Mouse (Mus musculus) forebrain, embryonic 15.5 days (tissue): ENCODE results near the gene Cygb. TPM values are rescaled to one million over a fixed set of nuclear protein-coding genes. Genes with fewer than 3 reads are reported as not detected.

Source experiments
- ATAC-seq: fragments of 200-750 bp; cut with Nextera tagmentation; replicated peaks from 2 replicates; pipeline ENCODE4 v1.8.0; 2017; ENCODE audit warnings: mild to moderate bottlenecking, moderate TSS enrichment, moderate library complexity
- H3K27ac ChIP-seq: fragments of 300-500 bp; sonication (generic); replicated peaks from 2 replicates; pipeline ENCODE4 v1.5.1; 2015; ENCODE audit warnings: mild to moderate bottlenecking, inconsistent platforms
- H3K27me3 ChIP-seq: fragments of 300-500 bp; sonication (generic); 2 replicates; pipeline ENCODE4 v1.6.1; 2015; ENCODE audit warnings: inconsistent platforms
- H3K36me3 ChIP-seq: fragments of 300-500 bp; sonication (generic); 2 replicates; pipeline ENCODE4 v1.6.1; 2015; ENCODE audit warnings: mild to moderate bottlenecking, inconsistent platforms
- H3K4me1 ChIP-seq: fragments of 300-500 bp; sonication (generic); 2 replicates; pipeline ENCODE4 v1.6.1; 2015; ENCODE audit warnings: inconsistent platforms
- H3K4me2 ChIP-seq: fragments of 300-500 bp; sonication (generic); replicated peaks from 2 replicates; pipeline ENCODE4 v1.6.1; 2015; ENCODE audit warnings: mild to moderate bottlenecking, inconsistent platforms
- H3K4me3 ChIP-seq: fragments of 300-500 bp; sonication (generic); 2 replicates; pipeline ENCODE4 v1.5.1; 2015; ENCODE audit warnings: mild to moderate bottlenecking, inconsistent platforms
- H3K9ac ChIP-seq: fragments of 300-500 bp; sonication (generic); replicated peaks from 2 replicates; pipeline ENCODE4 v1.6.1; 2015; ENCODE audit warnings: mild to moderate bottlenecking, inconsistent platforms
- H3K9me3 ChIP-seq: fragments of 300-500 bp; sonication (generic); 2 replicates; pipeline ENCODE4 v1.6.1; 2016; ENCODE audit warnings: inconsistent platforms
- WGBS: fragments of 180-500 bp; shearing (Covaris S2); methylation state at CpG from one replicate; pipeline ENCODE4 v1.1.7; 2015; ENCODE audit warnings: mixed read lengths; 5-methylcytosine and 5-hydroxymethylcytosine counted together
- polyA plus RNA-seq: library from polyadenylated mRNA; unstranded; fragments of >200 nt; fragmentation: Nextera tagmentation; extraction: Ambion mirVana; gene quantifications from 2 replicates; pipeline ENCODE4 v1.2.1, GENCODE M21; 2015

The Cygb gene
- polyA plus RNA-seq, 1 experiment from 2014 or later = 16.4 TPM

DNA sequence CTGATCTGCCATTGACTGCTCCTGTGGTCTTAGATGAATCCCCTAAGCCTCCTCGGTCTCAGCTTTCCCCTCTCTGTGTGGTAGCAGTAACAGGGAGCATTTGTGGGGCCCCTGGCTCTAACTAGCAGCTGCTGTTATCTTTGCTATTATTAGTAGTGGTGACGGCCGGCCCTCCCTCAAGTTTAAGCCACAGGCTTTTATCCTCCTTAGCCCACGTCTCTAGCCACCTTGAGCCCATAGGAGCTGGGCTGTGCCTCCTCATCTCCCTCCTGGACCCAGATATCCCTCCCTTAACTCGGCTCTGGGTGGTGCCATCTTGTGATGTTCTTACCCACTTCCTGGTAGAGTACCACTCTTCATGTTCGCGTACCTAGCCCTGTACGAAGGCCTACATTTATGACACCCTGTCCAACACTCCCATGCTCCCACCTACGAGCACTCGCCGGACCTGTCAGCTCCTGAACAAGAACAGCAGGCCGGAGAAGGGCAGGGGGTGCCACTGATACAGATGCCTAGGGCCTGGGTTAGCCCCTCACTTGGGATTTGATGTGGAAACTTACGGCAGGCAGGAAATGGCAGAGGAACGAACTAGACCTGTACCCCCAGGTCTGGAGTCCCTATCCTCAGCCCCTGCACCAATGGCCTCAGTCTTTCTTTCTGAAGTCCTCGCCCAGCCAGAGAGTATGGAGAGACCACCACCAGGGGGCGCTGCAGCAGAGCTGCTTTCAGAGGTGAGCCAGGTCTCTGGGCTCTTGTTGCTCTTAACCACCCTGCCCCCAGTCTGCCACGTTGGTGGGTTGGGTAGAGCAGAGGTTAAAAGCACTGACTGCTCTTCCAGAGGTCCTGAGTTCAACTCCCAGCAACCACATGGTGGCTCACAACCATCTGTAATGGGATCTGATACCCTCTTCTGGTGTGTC, 28.8 kb downstream of the Cygb start:
- no peak for ATAC-seq
- WGBS = 76% methylated on average over 17 of the region's 17 CpGs
- Histone ChIP-seq H3K9me3 (no peaks in the 10 kb centered on the region), H3K27me3 (peaks cover 16% of the 10 kb centered on the region), H3K4me1 (peaks cover 30% of the 10 kb centered on the region), H3K4me3 (no peak overlapping the region), H3K27ac (no peak overlapping the region), H3K36me3 (no peaks in the 10 kb centered on the region), H3K9ac (no peak overlapping the region), H3K4me2 (no peak overlapping the region)

DNA sequence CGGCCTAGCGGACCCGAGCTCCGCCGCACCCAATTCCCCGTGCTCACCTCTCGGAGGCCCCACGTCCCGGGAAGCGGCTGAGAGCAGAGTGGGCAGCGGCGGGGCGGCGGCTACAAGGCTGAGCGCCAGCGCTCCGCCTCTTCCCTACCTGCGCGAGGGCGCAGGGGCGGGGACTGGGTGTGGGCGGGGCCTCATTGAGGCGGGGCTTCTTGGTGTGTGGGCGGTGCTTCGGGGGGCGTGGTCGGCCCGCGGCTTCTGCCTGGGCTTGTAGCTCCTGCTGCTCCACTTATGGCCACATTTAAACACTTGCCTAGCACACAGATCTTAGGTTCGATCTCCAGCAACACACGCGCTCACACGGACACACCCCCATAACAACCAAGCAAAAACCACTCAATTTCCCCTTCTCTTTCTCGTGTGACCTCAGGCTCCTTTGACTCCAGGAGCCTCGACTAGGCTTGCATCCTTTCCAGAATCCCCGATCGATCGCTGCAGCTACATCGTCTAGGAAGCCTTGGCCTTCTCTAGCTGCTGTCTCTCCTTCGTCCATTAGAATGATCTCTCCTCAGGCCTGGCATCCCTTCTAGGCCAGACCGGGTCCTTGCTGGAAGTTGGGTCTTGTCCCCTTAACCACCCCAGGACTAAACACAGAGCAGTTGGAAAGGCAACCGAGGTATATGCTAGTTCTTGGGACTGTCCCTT, 29.8 kb downstream of the Cygb start:
- Histone ChIP-seq H3K4me3 (peak overlapping the region; percentile 44), H3K9me3 (no peaks in the 10 kb centered on the region), H3K4me2 (peak overlapping the region; percentile 66), H3K27me3 (peaks cover 16% of the 10 kb centered on the region), H3K9ac (peak overlapping the region; percentile 33), H3K27ac (no peak overlapping the region), H3K36me3 (no peaks in the 10 kb centered on the region), H3K4me1 (peaks cover 33% of the 10 kb centered on the region)
- WGBS = 15% methylated on average over 35 of the region's 42 CpGs
- 0 out of 2 replicates have a peak, but pooled peaks have one; percentile 20 for ATAC-seq

DNA sequence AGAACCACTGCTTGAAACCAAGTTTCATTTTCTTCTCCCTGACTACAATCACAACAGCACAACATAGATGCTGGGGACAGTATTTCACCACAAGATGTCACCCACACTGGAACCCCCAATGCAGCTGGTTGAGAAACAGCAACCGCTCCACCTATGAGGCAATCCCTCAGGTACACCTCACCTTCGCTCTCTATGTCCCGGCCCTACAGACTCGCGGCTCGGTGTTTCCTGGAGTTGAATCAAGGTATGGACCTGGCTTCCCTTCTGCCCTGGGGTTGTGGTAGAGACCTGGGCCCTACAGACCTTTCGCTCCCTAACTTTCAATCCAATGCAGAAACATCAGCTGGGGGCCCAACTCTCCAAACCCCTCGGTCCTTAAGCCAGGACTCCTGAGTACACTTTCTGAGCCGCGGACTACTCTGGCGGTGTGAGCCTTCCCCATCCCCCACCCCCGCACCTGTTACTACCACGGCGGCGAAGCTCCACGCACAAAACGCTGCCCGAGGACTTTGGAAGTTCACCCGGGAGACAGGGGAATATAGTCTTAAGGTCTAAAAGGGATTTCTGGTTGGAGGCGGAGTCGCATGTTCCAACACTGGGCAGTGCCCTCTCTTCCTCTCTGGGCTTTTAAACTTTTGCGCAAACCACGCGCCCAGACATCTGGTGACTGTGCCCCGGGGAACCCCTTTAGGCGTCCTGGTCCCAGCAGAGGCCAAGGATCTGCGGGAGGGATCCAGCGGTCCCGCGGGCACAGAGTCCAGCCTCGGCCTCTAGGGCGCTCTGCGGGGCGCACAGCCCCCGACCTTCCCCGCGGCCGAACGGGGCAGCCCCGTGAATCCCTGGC, 30.6 kb downstream of the Cygb start:
- WGBS = 6% methylated on average over 40 of the region's 40 CpGs
- H3K9ac ChIP-seq = peak overlapping the region; percentile 33
- H3K4me3 ChIP-seq = peak overlapping the region; percentile 44
- no peak overlapping the region for H3K27ac ChIP-seq
- ATAC-seq = no peak
- H3K4me1 ChIP-seq = peaks cover 28% of the 10 kb centered on the region
- H3K9me3 ChIP-seq = no peaks in the 10 kb centered on the region
- peaks cover 16% of the 10 kb centered on the region for H3K27me3 ChIP-seq
- no peaks in the 10 kb centered on the region for H3K36me3 ChIP-seq
- H3K4me2 ChIP-seq = peak overlapping the region; percentile 66

DNA sequence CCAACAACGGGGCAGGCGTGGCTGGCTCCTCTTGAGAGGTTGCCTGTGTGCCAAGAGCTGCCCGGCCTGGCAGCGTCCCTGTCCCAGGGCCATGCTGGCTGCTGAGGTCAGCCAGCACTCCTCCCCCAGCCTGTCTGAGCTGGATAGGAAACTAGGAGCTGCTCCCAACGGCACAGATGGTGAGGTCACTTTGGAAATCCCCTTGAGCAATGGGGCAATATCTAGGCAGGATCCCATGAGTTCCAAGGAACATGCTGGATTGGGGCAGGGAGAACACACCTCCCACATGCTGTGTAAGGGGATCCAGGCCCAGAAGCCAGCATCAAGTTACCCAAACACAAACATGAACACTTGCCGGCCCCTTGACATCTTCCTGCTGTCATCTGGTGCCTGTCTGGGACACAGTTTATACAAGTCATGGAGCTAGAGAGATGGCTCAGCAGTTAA, 32.8 kb downstream of the Cygb start:
- Histone ChIP-seq H3K4me3 (no peak overlapping the region), H3K4me1 (peaks cover 29% of the 10 kb centered on the region), H3K9me3 (no peaks in the 10 kb centered on the region), H3K4me2 (no peak overlapping the region), H3K9ac (no peak overlapping the region), H3K27me3 (peaks cover 16% of the 10 kb centered on the region), H3K36me3 (no peaks in the 10 kb centered on the region), H3K27ac (0 out of 2 replicates have a peak overlapping the region, but pooled peaks have one; percentile 23)
- peak; percentile 29; the same call in 1 of the 2 replicates for ATAC-seq
- 49% methylated on average over 6 of the region's 6 CpGs for WGBS

DNA sequence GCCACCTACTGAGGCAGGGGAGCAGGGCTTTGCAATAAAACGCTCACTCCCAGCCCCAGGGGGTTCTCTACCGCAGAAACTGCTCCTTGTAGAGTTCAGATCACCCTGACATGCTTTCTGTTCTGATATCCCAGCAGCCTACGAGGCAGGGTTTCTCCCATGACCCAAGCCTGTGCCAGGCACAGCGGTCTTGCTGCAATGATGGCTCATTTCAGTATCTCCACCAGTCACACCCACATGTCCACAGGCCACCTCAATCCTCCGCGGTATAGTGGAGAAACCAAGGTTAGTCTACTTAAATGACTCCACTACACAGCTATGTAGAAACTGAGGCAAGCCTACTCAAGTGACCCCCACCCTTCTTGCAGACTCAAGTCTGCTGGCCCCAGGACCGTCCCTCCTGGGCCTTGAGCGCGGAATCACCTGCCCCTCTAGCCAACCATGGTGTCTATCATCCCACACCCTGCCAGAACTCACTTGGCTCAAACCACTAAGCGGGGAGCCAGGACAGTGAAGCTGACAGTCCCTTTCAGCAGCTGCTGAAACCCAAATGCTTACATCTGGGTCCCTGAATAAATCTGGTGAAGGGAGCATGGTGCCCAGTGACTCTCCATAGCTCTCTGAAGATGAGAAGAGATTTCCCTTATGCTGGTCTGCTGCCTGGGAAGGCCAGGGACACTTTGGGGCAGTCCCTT, 33.4 kb downstream of the Cygb start:
- ATAC-seq = no peak
- Histone ChIP-seq H3K4me3 (no peak overlapping the region), H3K27ac (no peak overlapping the region), H3K27me3 (peaks cover 16% of the 10 kb centered on the region), H3K4me2 (no peak overlapping the region), H3K9me3 (no peaks in the 10 kb centered on the region), H3K9ac (no peak overlapping the region), H3K4me1 (peaks cover 31% of the 10 kb centered on the region), H3K36me3 (no peaks in the 10 kb centered on the region)
- WGBS = 76% methylated on average over 10 of the region's 10 CpGs

DNA sequence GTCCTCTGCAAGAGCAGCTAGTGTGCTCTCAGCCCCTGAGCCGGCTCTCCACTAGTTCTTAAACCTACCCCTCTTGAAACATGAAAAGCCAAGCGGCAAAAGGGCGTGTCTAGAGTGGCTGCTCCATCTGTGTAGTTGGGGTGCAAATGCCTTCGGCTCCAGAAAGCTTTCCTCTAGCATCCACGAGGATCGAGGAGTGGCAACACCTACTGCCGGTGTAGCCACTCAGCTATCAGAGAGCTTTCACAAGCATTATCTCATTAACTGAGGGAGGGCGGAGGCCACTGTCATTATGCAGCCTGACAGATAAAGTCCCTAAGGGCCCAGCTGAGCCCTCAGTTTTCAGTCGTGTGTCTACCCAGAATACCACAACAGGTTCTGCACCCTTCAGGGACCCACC, 34.0 kb downstream of the Cygb start:
- no peak for ATAC-seq
- Histone ChIP-seq H3K36me3 (no peaks in the 10 kb centered on the region), H3K4me1 (peaks cover 33% of the 10 kb centered on the region), H3K4me3 (no peak overlapping the region), H3K27me3 (peaks cover 16% of the 10 kb centered on the region), H3K27ac (no peak overlapping the region), H3K4me2 (no peak overlapping the region), H3K9ac (no peak overlapping the region), H3K9me3 (no peaks in the 10 kb centered on the region)
- 40% methylated on average over 9 of the region's 9 CpGs for WGBS

DNA sequence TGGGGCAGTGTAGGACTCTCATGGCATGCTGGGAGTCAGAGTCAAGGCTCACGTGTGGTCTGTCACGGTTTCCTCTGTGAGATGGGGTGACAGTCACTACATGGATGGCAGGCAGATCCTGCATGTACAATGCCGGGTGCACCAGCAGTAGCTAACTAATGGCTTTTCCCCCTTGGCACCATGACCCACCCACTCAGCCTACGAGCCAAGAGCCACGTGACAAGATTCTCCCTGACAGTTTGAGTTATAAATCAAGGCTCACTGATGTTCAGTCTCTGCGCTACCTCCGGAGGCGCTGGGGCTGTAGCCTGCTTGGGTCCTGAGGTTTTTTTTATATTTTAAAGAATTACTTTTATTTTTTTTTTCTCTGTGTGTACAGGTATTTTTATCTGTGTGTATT, 34.6 kb downstream of the Cygb start:
- 81% methylated on average over 8 of the region's 8 CpGs for WGBS
- peaks cover 31% of the 10 kb centered on the region for H3K4me1 ChIP-seq

DNA sequence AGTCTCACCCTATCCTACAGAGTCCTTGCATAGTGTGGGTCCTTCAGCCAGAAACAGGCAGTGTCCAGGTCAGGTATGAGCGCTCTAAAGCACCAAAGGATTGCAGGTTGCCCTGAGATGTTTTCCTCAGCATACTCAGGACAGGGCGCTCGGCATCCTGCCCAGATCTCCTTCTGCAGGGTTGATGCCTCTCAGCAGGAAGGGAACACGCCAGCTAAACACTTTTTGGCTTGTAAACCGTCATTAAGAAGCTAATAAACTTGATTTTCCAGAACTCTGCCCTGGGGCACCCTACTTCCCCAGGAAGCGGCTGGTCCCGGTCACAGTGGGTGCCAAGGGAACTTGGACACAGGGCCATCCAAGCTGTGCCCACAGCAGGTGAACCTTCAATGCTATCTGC, 35.0 kb downstream of the Cygb start:
- H3K9me3 ChIP-seq = no peaks in the 10 kb centered on the region
- peaks cover 8% of the 10 kb centered on the region for H3K27me3 ChIP-seq
- H3K9ac ChIP-seq = no peak overlapping the region
- no peak overlapping the region for H3K27ac ChIP-seq
- H3K4me1 ChIP-seq = peaks cover 27% of the 10 kb centered on the region
- no peak overlapping the region for H3K4me3 ChIP-seq
- no peak overlapping the region for H3K4me2 ChIP-seq
- 89% methylated on average over 7 of the region's 7 CpGs for WGBS
- no peak for ATAC-seq
- no peaks in the 10 kb centered on the region for H3K36me3 ChIP-seq

More for the DNA sequence above, 34.6 kb downstream of the Cygb start:
- H3K36me3 ChIP-seq = no peaks in the 10 kb centered on the region
- no peak overlapping the region for H3K4me2 ChIP-seq
- ATAC-seq = no peak
- H3K9ac ChIP-seq = no peak overlapping the region
- no peak overlapping the region for H3K4me3 ChIP-seq
- H3K27me3 ChIP-seq = peaks cover 11% of the 10 kb centered on the region
- H3K9me3 ChIP-seq = no peaks in the 10 kb centered on the region
- no peak overlapping the region for H3K27ac ChIP-seq

DNA sequence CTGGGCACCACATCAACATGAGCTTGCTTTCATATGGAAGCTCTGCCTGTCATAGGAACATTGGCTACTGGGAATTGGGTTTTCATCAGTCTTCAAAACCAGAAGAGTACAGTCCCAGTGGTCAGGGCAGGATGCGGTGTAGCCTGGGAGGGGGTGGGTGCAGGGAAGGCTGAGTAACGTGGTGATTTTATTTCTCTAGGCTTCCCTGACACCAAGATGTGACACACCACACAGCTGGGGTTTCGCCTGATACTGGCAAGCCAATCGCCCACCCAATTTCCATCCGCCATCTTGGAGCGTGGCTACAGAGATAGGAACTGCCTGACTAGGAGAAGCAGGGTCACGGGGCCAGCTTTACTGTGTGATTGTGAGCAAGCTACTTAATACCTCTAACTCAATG, 35.4 kb downstream of the Cygb start:
- Histone ChIP-seq H3K27ac (no peak overlapping the region), H3K36me3 (no peaks in the 10 kb centered on the region), H3K4me3 (no peak overlapping the region), H3K9ac (no peak overlapping the region), H3K27me3 (peaks cover 3% of the 10 kb centered on the region; the same call in 1 of the 2 replicates), H3K4me2 (no peak overlapping the region), H3K9me3 (no peaks in the 10 kb centered on the region), H3K4me1 (peaks cover 22% of the 10 kb centered on the region)
- 92% methylated on average over 7 of the region's 7 CpGs for WGBS
- ATAC-seq = no peak

DNA sequence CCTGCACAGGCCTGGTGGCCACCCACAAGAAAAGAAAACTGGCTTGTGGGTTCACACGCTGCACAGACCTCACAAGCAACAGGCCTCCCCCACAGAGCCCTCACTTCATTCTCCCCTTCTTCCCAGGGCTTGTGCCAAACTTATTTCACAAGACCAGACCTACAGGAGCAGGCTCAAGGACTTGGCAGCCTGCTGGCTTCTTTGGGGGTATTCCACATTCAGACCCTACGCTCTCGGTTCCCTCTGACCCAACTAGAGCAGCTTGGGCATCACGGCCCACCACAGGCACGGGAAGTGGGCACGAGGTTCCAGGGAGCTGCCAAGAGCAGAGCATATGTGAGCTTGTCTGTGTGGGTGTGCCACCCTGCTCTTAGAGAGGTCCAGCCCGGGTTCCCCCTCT, 36.5 kb downstream of the Cygb start:
- Histone ChIP-seq H3K36me3 (no peaks in the 10 kb centered on the region), H3K4me1 (peaks cover 21% of the 10 kb centered on the region; the same call in 1 of the 2 replicates), H3K27ac (no peak overlapping the region), H3K9ac (no peak overlapping the region), H3K4me2 (no peak overlapping the region), H3K27me3 (no peaks in the 10 kb centered on the region), H3K9me3 (no peaks in the 10 kb centered on the region), H3K4me3 (no peak overlapping the region)
- WGBS = 83% methylated on average over 7 of the region's 7 CpGs
- ATAC-seq = no peak

DNA sequence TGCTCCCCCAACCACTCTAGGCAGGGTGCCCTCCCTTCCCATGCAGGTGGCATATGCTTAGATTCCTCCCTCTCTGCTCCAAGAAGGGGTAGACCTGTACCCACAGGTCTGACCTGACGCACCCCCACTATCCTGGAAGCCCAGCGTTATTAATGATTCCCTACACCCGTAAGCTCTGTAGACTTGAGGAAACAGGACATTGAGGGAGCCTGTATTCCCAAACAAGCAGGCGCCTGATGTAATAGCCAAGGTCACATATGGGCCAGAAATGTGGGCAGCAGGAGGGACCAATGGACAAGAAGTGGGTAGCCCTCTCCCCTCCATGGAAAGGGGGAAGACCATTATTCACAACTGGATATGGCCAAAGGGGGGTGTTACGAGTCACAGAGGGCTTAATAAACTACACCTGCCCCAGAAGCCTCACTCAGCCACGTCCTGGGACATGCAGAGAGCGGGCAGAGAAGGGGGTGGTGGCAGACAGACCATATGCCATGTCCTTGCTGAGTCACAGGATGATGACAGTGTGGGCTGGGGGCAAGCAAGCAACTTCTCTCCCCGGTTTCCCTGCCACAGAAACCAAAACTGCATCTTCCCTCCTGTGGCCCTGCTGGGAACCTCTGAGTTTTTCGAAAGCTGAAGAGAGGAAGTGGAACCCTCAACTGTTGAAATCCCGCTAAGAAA, 37.5 kb downstream of the Cygb start:
- no peaks in the 10 kb centered on the region for H3K27me3 ChIP-seq
- no peaks in the 10 kb centered on the region for H3K36me3 ChIP-seq
- ATAC-seq = no peak
- no peak overlapping the region for H3K4me3 ChIP-seq
- no peak overlapping the region for H3K4me2 ChIP-seq
- H3K9ac ChIP-seq = no peak overlapping the region
- no peaks in the 10 kb centered on the region for H3K9me3 ChIP-seq
- peaks cover 17% of the 10 kb centered on the region; the same call in 1 of the 2 replicates for H3K4me1 ChIP-seq
- H3K27ac ChIP-seq = no peak overlapping the region
- WGBS = 83% methylated on average over 10 of the region's 10 CpGs
